Mouse (Mus musculus) megakaryocyte-erythroid progenitor cell, adult 5-6 weeks (primary cell): ENCODE measurements around the gene Olfr90. TPM values are rescaled to one million over a fixed set of nuclear protein-coding genes. Genes with fewer than 3 reads are reported as not detected.

Experiments used
- ATAC-seq: replicated peaks from 2 replicates; pipeline ENCODE4 v1.8.0; 2016; ENCODE audit warnings: mild to moderate bottlenecking, inconsistent platforms; ENCODE audit not compliant: severe bottlenecking, poor library complexity, low FRiP score, low TSS enrichment
- total RNA-seq, 2 experiments: library from RNA; stranded (forward) in 1 of 2; stranded (reverse) in 1 of 2; fragments of 200-1000, 215-1000 nt in 1 of 2; fragments of >200 nt in 1 of 2; fragmentation: Nextera tagmentation in 1 of 2; gene quantifications; 2 replicates each; pipeline ENCODE4 v1.2.3; 2014 to 2017

The Olfr90 gene
- total RNA-seq, 2 experiments from 2014 or later, result not detected

GRCm38 (mm10) chr17:37063686-37064495 lies 24.4 kb downstream of the Olfr90 start:
- no peak for ATAC-seq

DNA sequence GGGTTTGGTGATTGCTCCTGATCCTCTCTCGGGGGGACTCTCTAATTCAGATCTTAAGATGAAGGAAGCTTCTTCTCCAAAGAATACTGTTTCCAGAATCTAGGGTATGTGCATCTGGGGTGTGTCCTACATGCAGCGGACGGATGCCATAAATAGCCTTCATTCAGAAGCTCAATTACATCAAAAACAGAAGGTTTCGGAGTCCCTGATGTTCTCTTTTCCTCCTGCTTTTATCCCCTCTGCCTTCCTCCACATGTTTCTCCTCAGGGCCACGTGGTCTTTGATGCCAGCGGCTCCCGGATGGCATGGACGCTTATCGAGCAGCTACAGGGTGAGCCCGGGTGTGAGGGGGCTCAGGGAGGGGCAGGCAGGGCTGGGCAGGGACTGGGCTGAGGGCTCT lies 25.2 kb downstream of the Olfr90 start:
- ATAC-seq, result no peak

GRCm38 (mm10) chr17:37062101-37062641 lies 26.1 kb downstream of the Olfr90 start:
- ATAC-seq, result no peak

DNA sequence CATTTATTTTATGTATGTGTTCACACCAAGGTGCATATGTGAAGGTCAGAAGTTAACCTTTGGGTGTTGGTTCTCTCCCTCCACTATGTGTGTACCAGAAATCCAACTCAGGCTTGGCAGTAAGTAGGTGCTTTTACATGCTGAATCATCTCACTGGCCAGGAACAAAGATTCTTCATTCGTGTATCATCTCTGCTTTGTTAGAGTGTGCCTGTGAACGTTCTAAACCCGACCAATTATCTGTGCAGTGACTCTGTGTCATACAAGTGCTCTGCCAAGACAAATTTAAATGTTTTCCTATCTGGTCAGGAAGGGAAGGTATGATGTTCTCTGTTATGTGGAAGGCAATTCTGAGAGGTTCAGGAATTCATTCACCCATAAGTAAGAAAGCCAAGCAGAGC lies 26.9 kb downstream of the Olfr90 start:
- ATAC-seq, result no peak

- no peak for ATAC-seq
Measured at GRCm38 (mm10) chr17:37056957-37057356, 31.3 kb downstream of the Olfr90 start.

GRCm38 (mm10) chr17:37051745-37052144 lies 36.6 kb downstream of the Olfr90 start:
- no peak for ATAC-seq

DNA sequence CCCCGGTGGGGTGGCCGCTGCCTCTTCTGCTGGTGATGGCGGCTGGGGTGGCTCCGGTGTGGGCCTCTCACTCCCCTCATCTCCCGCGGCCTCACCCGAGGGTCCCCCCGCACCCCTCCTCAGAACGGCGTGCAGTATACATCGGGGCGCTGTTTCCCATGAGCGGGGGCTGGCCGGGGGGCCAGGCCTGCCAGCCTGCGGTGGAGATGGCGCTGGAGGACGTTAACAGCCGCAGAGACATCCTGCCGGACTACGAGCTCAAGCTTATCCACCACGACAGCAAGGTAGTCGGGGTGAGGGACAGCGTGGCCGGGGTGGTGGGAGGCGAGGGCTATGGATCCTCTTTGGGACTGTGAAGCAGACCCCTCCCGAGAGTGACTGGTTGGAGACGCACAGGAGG lies 37.4 kb downstream of the Olfr90 start:
- no peak for ATAC-seq

DNA sequence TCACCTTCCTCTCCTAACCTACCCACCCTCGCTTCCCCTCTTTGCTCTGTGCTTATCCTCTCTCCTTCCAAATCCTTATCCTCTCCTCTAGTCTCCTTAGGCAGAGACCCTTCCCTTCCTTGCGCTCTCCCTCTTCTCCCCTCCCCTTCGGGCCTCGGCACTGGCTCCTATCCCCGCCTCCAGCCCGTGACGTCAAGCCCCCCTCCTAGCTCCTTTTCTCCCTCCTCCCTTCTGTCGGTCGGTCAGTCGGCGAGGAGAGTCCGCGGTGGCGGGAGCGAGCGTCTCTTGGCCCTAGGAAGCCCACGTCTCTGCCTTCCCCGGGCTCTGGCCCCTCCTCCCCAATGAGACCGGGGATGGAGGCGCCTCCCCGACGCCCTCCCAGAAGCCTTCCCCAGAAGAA lies 37.9 kb downstream of the Olfr90 start:
- ATAC-seq, result 0 out of 2 replicates have a peak, but pooled peaks have one; percentile 18

GRCm38 (mm10) chr17:37049570-37050310 lies 38.6 kb downstream of the Olfr90 start:
- ATAC-seq, result peak; percentile 52; the same call in 1 of the 2 replicates

- no peak for ATAC-seq
Measured at GRCm38 (mm10) chr17:37048383-37048782, 39.9 kb downstream of the Olfr90 start.

GRCm38 (mm10) chr17:37047981-37048380 lies 40.3 kb downstream of the Olfr90 start:
- no peak for ATAC-seq

GRCm38 (mm10) chr17:37047332-37047976 lies 40.8 kb downstream of the Olfr90 start:
- no peak for ATAC-seq

DNA sequence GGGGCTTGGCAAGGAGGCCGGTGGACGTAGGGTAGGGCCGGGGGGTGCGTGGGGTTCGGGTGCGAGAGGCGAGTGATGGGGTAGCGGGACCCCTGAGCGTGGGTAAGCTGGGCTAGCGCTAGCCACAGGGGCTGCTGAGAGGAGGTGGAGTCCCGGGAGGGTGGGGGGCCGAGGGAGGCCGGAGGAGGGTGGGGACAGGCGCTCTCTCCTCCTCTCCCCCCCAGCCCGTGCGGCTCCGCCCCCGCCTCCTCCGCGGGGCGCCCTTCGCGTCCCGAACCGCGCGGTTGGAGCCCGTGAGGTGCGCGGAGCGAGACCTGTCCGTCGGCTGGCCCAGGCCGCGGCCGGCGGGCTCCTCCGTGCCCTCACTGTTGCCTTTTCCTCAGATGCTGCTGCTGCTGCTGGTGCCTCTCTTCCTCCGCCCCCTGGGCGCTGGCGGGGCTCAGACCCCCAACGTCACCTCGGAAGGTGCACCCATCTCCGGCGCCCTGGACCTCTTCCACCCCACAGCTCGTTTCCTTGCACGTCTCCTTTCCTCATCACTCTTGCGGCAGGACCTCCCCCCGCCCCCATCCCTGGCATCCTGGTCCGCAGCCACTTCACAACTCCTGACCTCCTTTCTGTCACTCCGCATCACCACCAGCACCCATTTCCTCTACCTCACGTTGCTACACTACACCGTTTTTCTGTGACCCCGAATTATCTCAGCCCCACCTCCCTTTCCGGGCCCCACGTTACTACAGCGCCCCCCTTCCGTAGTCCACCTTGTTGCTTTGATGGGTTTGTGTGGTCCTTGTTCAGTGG lies 41.8 kb downstream of the Olfr90 start:
- 0 out of 2 replicates have a peak, but pooled peaks have one; percentile 12 for ATAC-seq

- ATAC-seq, result peak; percentile 72
Measured at GRCm38 (mm10) chr17:37045611-37046311, 42.5 kb downstream of the Olfr90 start, which contains the start of gene Gabbr1. Gene Gabbr1 (plus strand): TSS chr17:37045966.

DNA sequence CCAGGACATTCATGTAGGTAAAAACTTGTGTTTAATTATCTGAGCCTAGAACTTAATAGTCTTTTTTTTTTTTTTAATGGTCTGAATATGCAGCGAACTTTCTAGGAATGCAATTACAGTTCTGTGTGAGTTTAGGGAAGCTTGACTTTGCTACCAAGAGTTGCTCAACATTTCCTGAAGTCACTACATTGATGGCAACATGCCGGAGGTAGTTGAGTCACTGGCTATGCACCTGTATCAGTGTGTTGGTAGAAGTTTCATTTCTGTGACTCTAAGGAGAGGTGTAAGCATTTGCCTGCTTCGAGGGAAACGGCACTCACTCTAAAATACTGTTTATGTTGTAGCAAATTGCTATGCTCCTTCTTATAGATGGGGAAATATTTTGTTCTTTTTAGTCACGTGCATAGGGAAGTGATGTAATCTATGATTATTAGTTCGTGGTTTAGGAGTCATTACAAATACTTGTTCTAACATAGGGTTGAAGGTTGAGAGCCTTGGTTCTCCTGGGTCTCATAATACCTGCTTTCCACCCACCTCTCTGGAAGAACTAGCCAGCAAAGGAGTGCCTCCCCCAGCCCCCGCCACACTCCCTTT lies 43.6 kb downstream of the Olfr90 start:
- ATAC-seq, result no peak

- ATAC-seq, result no peak
Measured at GRCm38 (mm10) chr17:37039127-37039894, 49.0 kb downstream of the Olfr90 start.
